Mouse (Mus musculus): ENCODE data around the gene Fam198a. TPM values are rescaled to one million over a fixed set of nuclear protein-coding genes. Genes with fewer than 3 reads are reported as not detected.
"Not testable (repeated sequence)": the region's sequence is repeated elsewhere in the genome, so short reads cannot be mapped to it uniquely, and the experiment has no call there.

Gene Fam198a
- total and polyA plus RNA-seq, 2 experiments from 2014 or later = 0.78 to 3.1 TPM

GRCm38 (mm10) chr9:122014241-122014667, 63.5 kb downstream of the Fam198a start:
- Histone ChIP-seq H3K4me1 (ENCODE audit: control insufficient read depth, insufficient read depth) (no peaks in the 10 kb centered on the region), H3K36me3 (replicated peaks; ENCODE audit: control insufficient read depth, insufficient read depth, low read length) (no peaks in the 10 kb centered on the region), H3K4me2 (ENCODE audit: low read depth, low read length) (no peak overlapping the region), H3K27me3 (ENCODE audit: control insufficient read depth, insufficient read depth, low read length) (no peaks in the 10 kb centered on the region), H3K9ac (replicated peaks; ENCODE audit: low read depth, low read length) (no peak overlapping the region), H3K4me3 (ENCODE audit: low read depth, low read length) (no peak overlapping the region), H3K27ac (ENCODE audit: low read depth) (no peak overlapping the region), H3K9me3 (replicated peaks; ENCODE audit: control insufficient read depth, low read length) (no peaks in the 10 kb centered on the region)
- ATAC-seq (ENCODE audit: insufficient read depth, low read depth) (peak; percentile 30; the same call in 1 of the 2 replicates), DNase-seq (ENCODE audit: low spot score) (no peak)
- TF ChIP-seq EP300 (IDR thresholded peaks at IDR 0.05; ENCODE audit: low read depth) (no peak), CTCF (IDR thresholded peaks at IDR 0.05; ENCODE audit: low read depth) (peak; percentile 75)
- WGBS = 16% methylated on average over 10 of the region's 10 CpGs

GRCm38 (mm10) chr9:122018079-122018478, 67.3 kb downstream of the Fam198a start:
- H3K9me3 ChIP-seq (replicated peaks; ENCODE audit: control insufficient read depth, low read length) = no peaks in the 10 kb centered on the region
- no peaks in the 10 kb centered on the region for H3K36me3 ChIP-seq (replicated peaks; ENCODE audit: control insufficient read depth, insufficient read depth, low read length)
- H3K4me3 ChIP-seq (ENCODE audit: low read depth, low read length) = no peak overlapping the region
- no peak overlapping the region for H3K4me2 ChIP-seq (ENCODE audit: low read depth, low read length)
- DNase-seq (ENCODE audit: low spot score) (no peak), ATAC-seq (ENCODE audit: insufficient read depth, low read depth) (no peak)
- H3K9ac ChIP-seq (replicated peaks; ENCODE audit: low read depth, low read length) = no peak overlapping the region
- H3K27ac ChIP-seq (ENCODE audit: low read depth) = no peak overlapping the region
- WGBS = 77% methylated on average over 5 of the region's 5 CpGs
- TF ChIP-seq CTCF (IDR thresholded peaks at IDR 0.05; ENCODE audit: low read depth) (no peak), EP300 (IDR thresholded peaks at IDR 0.05; ENCODE audit: low read depth) (no peak)
- peaks cover 5% of the 10 kb centered on the region; the same call in 1 of the 2 replicates for H3K4me1 ChIP-seq (ENCODE audit: control insufficient read depth, insufficient read depth)
- H3K27me3 ChIP-seq (ENCODE audit: control insufficient read depth, insufficient read depth, low read length) = no peaks in the 10 kb centered on the region

GRCm38 (mm10) chr9:122018782-122019395, 68.1 kb downstream of the Fam198a start:
- Histone ChIP-seq H3K27ac (ENCODE audit: low read depth) (no peak overlapping the region), H3K27me3 (ENCODE audit: control insufficient read depth, insufficient read depth, low read length) (no peaks in the 10 kb centered on the region), H3K36me3 (replicated peaks; ENCODE audit: control insufficient read depth, insufficient read depth, low read length) (no peaks in the 10 kb centered on the region), H3K9me3 (replicated peaks; ENCODE audit: control insufficient read depth, low read length) (no peaks in the 10 kb centered on the region), H3K4me2 (ENCODE audit: low read depth, low read length) (peak overlapping the region; percentile 36; the same call in 1 of the 2 replicates), H3K9ac (replicated peaks; ENCODE audit: low read depth, low read length) (no peak overlapping the region), H3K4me1 (ENCODE audit: control insufficient read depth, insufficient read depth) (peaks cover 12% of the 10 kb centered on the region), H3K4me3 (ENCODE audit: low read depth, low read length) (no peak overlapping the region)
- ATAC-seq (ENCODE audit: insufficient read depth, low read depth) = peak; percentile 57; the same call in 1 of the 2 replicates
- 15% methylated on average over 8 of the region's 8 CpGs for WGBS
- TF ChIP-seq EP300 (IDR thresholded peaks at IDR 0.05; ENCODE audit: low read depth) = no peak
- TF ChIP-seq CTCF (IDR thresholded peaks at IDR 0.05; ENCODE audit: low read depth) = peak; percentile 88
- DNase-seq (ENCODE audit: low spot score) = peak; percentile 88

- TF ChIP-seq EP300 (IDR thresholded peaks at IDR 0.05; ENCODE audit: low read depth) = no peak
- no peak for TF ChIP-seq CTCF (IDR thresholded peaks at IDR 0.05; ENCODE audit: low read depth)
- Histone ChIP-seq H3K36me3 (replicated peaks; ENCODE audit: control insufficient read depth, insufficient read depth, low read length) (no peaks in the 10 kb centered on the region), H3K27me3 (ENCODE audit: control insufficient read depth, insufficient read depth, low read length) (no peaks in the 10 kb centered on the region), H3K4me2 (ENCODE audit: low read depth, low read length) (no peak overlapping the region), H3K4me3 (ENCODE audit: low read depth, low read length) (no peak overlapping the region), H3K9ac (replicated peaks; ENCODE audit: low read depth, low read length) (no peak overlapping the region), H3K27ac (ENCODE audit: low read depth) (no peak overlapping the region), H3K9me3 (replicated peaks; ENCODE audit: control insufficient read depth, low read length) (no peaks in the 10 kb centered on the region), H3K4me1 (ENCODE audit: control insufficient read depth, insufficient read depth) (peaks cover 14% of the 10 kb centered on the region)
- ATAC-seq (ENCODE audit: insufficient read depth, low read depth) (no peak), DNase-seq (ENCODE audit: low spot score) (no peak)
- 73% methylated on average over 4 of the region's 4 CpGs for WGBS
Observed at GRCm38 (mm10) chr9:122020321-122020720, 69.5 kb downstream of the Fam198a start.

GRCm38 (mm10) chr9:122021171-122021570, 70.4 kb downstream of the Fam198a start:
- not testable (repeated sequence) for H3K4me2 ChIP-seq (ENCODE audit: low read depth, low read length); H3K27me3 ChIP-seq (ENCODE audit: control insufficient read depth, insufficient read depth, low read length); ATAC-seq (ENCODE audit: insufficient read depth, low read depth); H3K27ac ChIP-seq (ENCODE audit: low read depth); H3K36me3 ChIP-seq (replicated peaks; ENCODE audit: control insufficient read depth, insufficient read depth, low read length); H3K9me3 ChIP-seq (replicated peaks; ENCODE audit: control insufficient read depth, low read length); H3K4me3 ChIP-seq (ENCODE audit: low read depth, low read length); H3K9ac ChIP-seq (replicated peaks; ENCODE audit: low read depth, low read length); DNase-seq (ENCODE audit: low spot score)
- 92% methylated on average over 4 of the region's 4 CpGs for WGBS
- H3K4me1 ChIP-seq (ENCODE audit: control insufficient read depth, insufficient read depth) = peaks cover 17% of the 10 kb centered on the region

- no peaks in the 10 kb centered on the region for H3K36me3 ChIP-seq (replicated peaks; ENCODE audit: control insufficient read depth, insufficient read depth, low read length)
- H3K27me3 ChIP-seq (ENCODE audit: control insufficient read depth, insufficient read depth, low read length) = no peaks in the 10 kb centered on the region
- no peak for DNase-seq (ENCODE audit: low spot score)
- H3K4me2 ChIP-seq (ENCODE audit: low read depth, low read length) = no peak overlapping the region
- H3K4me3 ChIP-seq (ENCODE audit: low read depth, low read length) = no peak overlapping the region
- peaks cover 17% of the 10 kb centered on the region for H3K4me1 ChIP-seq (ENCODE audit: control insufficient read depth, insufficient read depth)
- ATAC-seq (ENCODE audit: insufficient read depth, low read depth) = no peak
- H3K27ac ChIP-seq (ENCODE audit: low read depth) = 0 out of 2 replicates have a peak overlapping the region, but pooled peaks have one; percentile 11
- WGBS = 94% methylated on average over 5 of the region's 5 CpGs
- H3K9me3 ChIP-seq (replicated peaks; ENCODE audit: control insufficient read depth, low read length) = no peaks in the 10 kb centered on the region
- TF ChIP-seq CTCF (IDR thresholded peaks at IDR 0.05; ENCODE audit: low read depth) (no peak), EP300 (IDR thresholded peaks at IDR 0.05; ENCODE audit: low read depth) (no peak)
- no peak overlapping the region for H3K9ac ChIP-seq (replicated peaks; ENCODE audit: low read depth, low read length)
Observed at GRCm38 (mm10) chr9:122021581-122021980, 70.8 kb downstream of the Fam198a start.
